In the genomic region with DNA sequence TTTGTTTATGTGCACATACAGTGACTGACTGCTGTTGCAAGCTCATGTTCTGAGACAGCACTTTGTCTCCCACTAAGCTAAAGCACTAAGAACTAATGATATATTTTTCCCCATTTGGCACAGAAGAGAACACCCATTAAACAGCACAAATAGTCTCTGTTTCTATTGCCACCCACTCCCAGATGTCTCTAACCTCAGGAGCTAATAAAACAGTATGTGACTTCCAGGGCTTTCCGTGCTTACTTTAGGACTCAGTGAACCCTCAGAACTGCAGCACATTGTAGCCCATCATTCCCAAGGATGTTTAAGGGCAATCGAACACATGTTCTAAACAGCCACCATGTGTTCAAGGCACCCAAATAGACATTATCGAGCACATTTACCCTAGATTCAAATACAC, we compare ENCODE assay signal across 9 mouse cellular contexts.
"Had no signal": no experiment of that assay in that cellular context is flagged by ENCODE, and none has a peak within 500 bp of the region (broad histone marks: within the 10 kb centered on the region; RNA-seq: fewer than 3 reads in every experiment).

No protein-coding gene starts in this region.

- DNase-seq: lung, adult 18-20 months; lung, embryonic 14.5 days; lung, postnatal 10 days; lung, postnatal 4 days; midbrain, embryonic 14.5 days; right cerebral cortex, postnatal 14 days; thymus, adult 2 months; thymus, postnatal 25 days; thymus, postnatal 4 days had no signal
